Mouse (Mus musculus) erythroblast, adult 5-6 weeks (primary cell): ENCODE data around the gene Tfap2a. TPM values are rescaled to one million over a fixed set of nuclear protein-coding genes. Genes with fewer than 3 reads are reported as not detected.

Experiments used
- ATAC-seq: replicated peaks from 2 replicates; pipeline ENCODE4 v1.8.0; 2016; ENCODE audit warnings: moderate number of reproducible peaks, mild to moderate bottlenecking, moderate TSS enrichment, inconsistent platforms; ENCODE audit not compliant: poor library complexity, low FRiP score, severe bottlenecking
- total RNA-seq, 2 experiments: library from RNA; stranded (forward) in 1 of 2; stranded (reverse) in 1 of 2; fragments of 150-400 nt in 1 of 2; fragments of 200-764, 138-1000 nt in 1 of 2; gene quantifications; 2 replicates each; pipeline versions ENCODE4 v1.2.3 to v1.2.4; 2015 to 2017; ENCODE audit warnings: low replicate concordance in 2 of 2

Gene Tfap2a
- total RNA-seq, 2 experiments from 2014 or later = not detected

- no peak for ATAC-seq
Observed at GRCm38 (mm10) chr13:40716771-40717716, 21.1 kb downstream of the Tfap2a start.

DNA sequence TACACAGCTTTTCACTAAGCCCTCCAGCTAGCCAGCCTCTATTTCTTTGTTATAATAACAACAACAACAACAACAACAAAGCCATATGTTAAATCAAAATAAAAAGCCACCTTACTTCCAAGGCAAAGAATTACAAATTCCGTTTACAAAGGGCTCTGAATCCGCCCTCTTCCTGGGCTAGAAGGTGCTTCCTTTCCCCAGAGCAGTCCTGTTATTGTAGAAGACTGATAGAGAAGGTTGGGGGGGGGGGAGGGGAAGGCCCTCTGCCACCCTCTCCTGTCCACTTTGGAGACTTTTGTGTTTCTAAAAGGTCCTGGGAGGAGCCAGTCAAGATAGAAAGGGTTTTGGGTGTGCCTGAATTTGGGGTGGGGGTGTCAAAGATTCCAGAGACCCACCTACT, 23.6 kb downstream of the Tfap2a start:
- no peak for ATAC-seq

DNA sequence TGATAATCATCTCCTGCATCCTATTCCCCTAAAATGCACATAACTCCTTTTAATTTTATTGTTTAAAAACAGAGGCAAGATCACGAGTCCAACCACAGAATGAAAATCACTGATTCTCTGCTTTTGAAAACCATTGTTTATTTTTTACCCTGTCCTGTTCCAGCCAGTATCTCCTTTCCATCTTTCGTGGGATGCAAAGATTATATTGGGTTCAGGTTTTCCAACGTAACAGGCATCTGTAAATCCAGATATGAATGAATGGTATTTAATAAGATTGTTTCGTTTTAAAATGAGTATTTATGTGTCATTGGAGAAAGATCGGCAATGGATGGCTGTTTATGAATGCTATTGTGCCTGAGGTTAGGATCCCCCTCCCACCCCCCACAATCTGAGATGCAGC, 24.5 kb downstream of the Tfap2a start:
- no peak for ATAC-seq

- no peak for ATAC-seq
Observed at GRCm38 (mm10) chr13:40713241-40713640, 24.9 kb downstream of the Tfap2a start.

DNA sequence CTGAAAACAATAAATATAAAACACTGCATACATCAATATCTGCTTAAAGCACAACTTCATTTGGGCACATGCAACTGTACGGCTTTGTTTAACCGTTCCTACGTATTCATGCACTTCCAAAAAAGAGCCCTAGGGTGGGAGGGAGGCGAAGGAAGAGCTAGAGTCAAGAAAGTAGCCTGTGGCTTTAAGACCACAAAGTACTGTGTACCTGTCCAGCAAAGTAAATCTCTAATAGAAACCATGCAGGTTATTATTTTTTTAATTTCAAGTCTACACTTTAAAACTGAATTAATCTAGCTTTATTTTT, 25.7 kb downstream of the Tfap2a start:
- ATAC-seq = no peak

- no peak for ATAC-seq
Observed at GRCm38 (mm10) chr13:40711661-40712525, 26.3 kb downstream of the Tfap2a start.

- no peak for ATAC-seq
Observed at GRCm38 (mm10) chr13:40710062-40710342, 28.2 kb downstream of the Tfap2a start.

GRCm38 (mm10) chr13:40709321-40710061, 28.7 kb downstream of the Tfap2a start:
- no peak for ATAC-seq

- no peak for ATAC-seq
Observed at GRCm38 (mm10) chr13:40708913-40709312, 29.3 kb downstream of the Tfap2a start.

GRCm38 (mm10) chr13:40708271-40708670, 29.9 kb downstream of the Tfap2a start:
- ATAC-seq = no peak

GRCm38 (mm10) chr13:40707646-40708045, 30.5 kb downstream of the Tfap2a start:
- no peak for ATAC-seq

DNA sequence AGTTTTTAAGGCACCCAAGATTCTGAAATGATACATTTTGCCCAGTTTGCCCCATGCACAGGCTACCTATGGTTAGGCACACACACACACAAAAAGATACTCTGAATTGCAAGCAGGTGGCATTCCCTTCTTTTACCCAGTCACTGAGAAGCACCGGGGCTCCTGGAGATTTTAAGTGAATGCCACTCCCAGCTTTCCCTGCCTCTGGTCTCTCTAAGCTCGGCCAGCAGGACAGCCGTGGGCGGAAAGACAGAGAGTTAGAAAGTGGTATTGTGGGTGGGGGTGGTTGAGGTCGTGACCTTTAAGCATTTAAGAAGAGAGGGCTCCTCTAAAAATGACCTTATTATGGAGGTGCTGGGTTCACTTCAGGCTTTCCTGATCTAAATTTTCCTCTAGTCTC, 31.6 kb downstream of the Tfap2a start:
- ATAC-seq = no peak

GRCm38 (mm10) chr13:40705821-40706425, 32.3 kb downstream of the Tfap2a start:
- ATAC-seq = no peak

DNA sequence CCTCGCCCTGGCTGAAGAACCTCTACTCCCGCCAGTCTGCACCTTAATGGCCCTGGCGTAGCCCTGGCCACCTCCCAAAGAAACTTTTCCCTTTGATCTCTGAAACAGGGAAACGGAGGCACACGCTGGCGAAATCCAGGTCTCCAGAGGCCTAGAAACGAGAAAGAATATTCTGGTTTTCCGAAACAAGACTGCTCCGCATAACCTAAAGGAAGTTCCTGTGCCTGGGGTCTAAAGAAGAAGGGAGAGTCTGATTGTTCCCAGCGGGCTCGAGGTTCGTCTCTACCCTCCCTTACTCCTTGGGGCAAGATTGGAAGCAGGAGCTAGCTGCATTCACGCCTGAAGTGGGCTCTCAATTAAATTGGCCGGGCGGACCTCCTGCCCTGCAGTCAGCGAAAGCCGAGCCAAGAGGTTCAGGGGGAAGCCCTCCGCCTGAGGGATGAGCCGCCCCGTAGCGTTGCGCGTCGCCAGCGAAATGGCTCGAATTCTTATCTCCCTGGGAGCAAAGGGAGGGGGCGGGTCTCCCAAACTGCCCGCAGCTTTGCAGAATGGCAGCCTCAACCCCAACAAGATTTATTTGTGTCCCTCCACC, 33.2 kb downstream of the Tfap2a start:
- no peak for ATAC-seq

GRCm38 (mm10) chr13:40703982-40704501, 34.1 kb downstream of the Tfap2a start:
- no peak for ATAC-seq

- no peak for ATAC-seq
Observed at GRCm38 (mm10) chr13:40703123-40703797, 34.9 kb downstream of the Tfap2a start.

- ATAC-seq = no peak
Observed at GRCm38 (mm10) chr13:40702361-40703122, 35.6 kb downstream of the Tfap2a start.

DNA sequence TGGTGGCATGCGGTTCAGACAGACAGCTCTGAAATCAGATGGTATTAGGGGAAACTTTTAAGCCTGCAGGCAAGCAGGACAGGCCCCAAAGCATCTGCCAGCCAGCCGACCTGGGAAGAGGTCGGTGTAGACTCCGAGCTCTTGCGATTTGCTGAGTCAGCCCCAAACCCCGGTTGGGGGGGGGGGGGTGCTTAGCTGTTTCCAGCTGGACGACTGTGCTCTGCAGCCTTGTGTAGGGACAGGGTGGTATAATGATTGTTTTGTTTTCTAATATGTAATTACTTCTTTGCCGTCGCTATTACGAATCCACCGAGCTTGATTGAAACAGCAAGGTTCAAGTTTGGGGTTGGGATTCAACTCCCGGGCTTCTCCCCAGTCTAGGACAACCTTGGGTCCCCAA, 36.5 kb downstream of the Tfap2a start:
- no peak for ATAC-seq
